Mouse (Mus musculus): ENCODE data around the gene Gm20441. TPM values are rescaled to one million over a fixed set of nuclear protein-coding genes. Genes with fewer than 3 reads are reported as not detected.

The Gm20441 gene
- not detected in 2 replicates for polyA plus RNA-seq (2015; fragmentation: Nextera tagmentation; extraction: Ambion mirVana)

- Histone ChIP-seq H3K27ac (no peak within 1 kb of the TSS), H3K4me2 (peak within 1 kb of the TSS; percentile 63), H3K4me1 (peaks cover 11% of the 10 kb centered on the region), H3K9ac (peak within 1 kb of the TSS; percentile 24), H3K27me3 (replicated peaks) (peaks cover 32% of the 10 kb centered on the region), H3K9me3 (no peaks in the 10 kb centered on the region), H3K4me3 (peak within 1 kb of the TSS; percentile 35), H3K36me3 (replicated peaks) (no peaks in the 10 kb centered on the region)
- ATAC-seq (replicated peaks): no peak; the same call in 1 of the 2 replicates
- 1% methylated on average over 28 of the region's 28 CpGs for WGBS
Observed at GRCm38 (mm10) chr10:75780769-75781578, at the start of gene Gm20441, which contains the start of gene Gstt3. Gene Gm20441 (minus strand): TSS chr10:75780954. Gene Gstt3 (minus strand): TSS chr10:75781414.

- Histone ChIP-seq H3K9ac (no peak overlapping the region), H3K4me2 (no peak overlapping the region), H3K27ac (no peak overlapping the region), H3K36me3 (replicated peaks) (no peaks in the 10 kb centered on the region), H3K4me3 (no peak overlapping the region), H3K27me3 (replicated peaks) (peaks cover 26% of the 10 kb centered on the region), H3K4me1 (peaks cover 12% of the 10 kb centered on the region), H3K9me3 (no peaks in the 10 kb centered on the region)
- no peak for ATAC-seq (replicated peaks)
- 83% methylated on average over 2 of the region's 2 CpGs for WGBS
Observed at GRCm38 (mm10) chr10:75830275-75830670, 49.5 kb upstream of the Gm20441 start.

GRCm38 (mm10) chr10:75829529-75830274, 48.9 kb upstream of the Gm20441 start:
- WGBS: 72% methylated on average over 2 of the region's 2 CpGs
- Histone ChIP-seq H3K36me3 (replicated peaks) (no peaks in the 10 kb centered on the region), H3K4me1 (peaks cover 8% of the 10 kb centered on the region), H3K9ac (no peak overlapping the region), H3K27me3 (replicated peaks) (peaks cover 22% of the 10 kb centered on the region), H3K9me3 (no peaks in the 10 kb centered on the region), H3K4me3 (no peak overlapping the region), H3K27ac (no peak overlapping the region), H3K4me2 (no peak overlapping the region)
- no peak for ATAC-seq (replicated peaks)

GRCm38 (mm10) chr10:75828500-75828931, 47.8 kb upstream of the Gm20441 start:
- Histone ChIP-seq H3K27me3 (replicated peaks) (peaks cover 10% of the 10 kb centered on the region), H3K36me3 (replicated peaks) (no peaks in the 10 kb centered on the region), H3K4me3 (no peak overlapping the region), H3K27ac (no peak overlapping the region), H3K9ac (no peak overlapping the region), H3K4me1 (no peaks in the 10 kb centered on the region), H3K9me3 (no peaks in the 10 kb centered on the region), H3K4me2 (no peak overlapping the region)
- ATAC-seq (replicated peaks): peak; percentile 33

- WGBS: 93% methylated on average over 4 of the region's 4 CpGs
- Histone ChIP-seq H3K36me3 (replicated peaks) (no peaks in the 10 kb centered on the region), H3K27ac (no peak overlapping the region), H3K9me3 (no peaks in the 10 kb centered on the region), H3K9ac (no peak overlapping the region), H3K4me3 (no peak overlapping the region), H3K4me1 (no peaks in the 10 kb centered on the region), H3K27me3 (replicated peaks) (peaks cover 5% of the 10 kb centered on the region; the same call in 1 of the 2 replicates), H3K4me2 (no peak overlapping the region)
- ATAC-seq (replicated peaks): no peak
Observed at GRCm38 (mm10) chr10:75827668-75828360, 47.1 kb upstream of the Gm20441 start.

GRCm38 (mm10) chr10:75824530-75824929, 43.8 kb upstream of the Gm20441 start:
- H3K4me3 ChIP-seq: no peak overlapping the region
- H3K27ac ChIP-seq: no peak overlapping the region
- no peaks in the 10 kb centered on the region for H3K9me3 ChIP-seq
- no peak for ATAC-seq (replicated peaks)
- H3K4me2 ChIP-seq: no peak overlapping the region
- no peaks in the 10 kb centered on the region for H3K27me3 ChIP-seq (replicated peaks)
- no peaks in the 10 kb centered on the region for H3K4me1 ChIP-seq
- H3K36me3 ChIP-seq (replicated peaks): no peaks in the 10 kb centered on the region
- H3K9ac ChIP-seq: no peak overlapping the region
- 87% methylated on average over 4 of the region's 4 CpGs for WGBS

GRCm38 (mm10) chr10:75823782-75824181, 43.0 kb upstream of the Gm20441 start:
- WGBS: 88% methylated on average over 1 of the region's 1 CpGs
- no peaks in the 10 kb centered on the region for H3K27me3 ChIP-seq (replicated peaks)
- H3K36me3 ChIP-seq (replicated peaks): no peaks in the 10 kb centered on the region
- no peak overlapping the region for H3K27ac ChIP-seq
- H3K4me3 ChIP-seq: no peak overlapping the region
- ATAC-seq (replicated peaks): no peak
- no peak overlapping the region for H3K9ac ChIP-seq
- no peak overlapping the region for H3K4me2 ChIP-seq
- no peaks in the 10 kb centered on the region for H3K4me1 ChIP-seq
- H3K9me3 ChIP-seq: no peaks in the 10 kb centered on the region

GRCm38 (mm10) chr10:75822443-75822842, 41.7 kb upstream of the Gm20441 start, which contains the start of gene Gstt4:
Gene Gstt4 (minus strand): TSS chr10:75822543.
- WGBS: 97% methylated on average over 2 of the region's 2 CpGs
- no peak for ATAC-seq (replicated peaks)

GRCm38 (mm10) chr10:75819882-75820281, 39.1 kb upstream of the Gm20441 start:
- H3K27ac ChIP-seq: no peak overlapping the region
- no peak for ATAC-seq (replicated peaks)
- H3K4me1 ChIP-seq: no peaks in the 10 kb centered on the region
- H3K27me3 ChIP-seq (replicated peaks): no peaks in the 10 kb centered on the region
- H3K4me3 ChIP-seq: no peak overlapping the region
- 90% methylated on average over 5 of the region's 5 CpGs for WGBS
- no peaks in the 10 kb centered on the region for H3K9me3 ChIP-seq
- H3K36me3 ChIP-seq (replicated peaks): no peaks in the 10 kb centered on the region
- no peak overlapping the region for H3K4me2 ChIP-seq
- no peak overlapping the region for H3K9ac ChIP-seq

More at GRCm38 (mm10) chr10:75822443-75822842, 41.7 kb upstream of the Gm20441 start, which contains the start of gene Gstt4:
- H3K4me2 ChIP-seq: no peak within 1 kb of the TSS
- no peak within 1 kb of the TSS for H3K9ac ChIP-seq
- H3K4me1 ChIP-seq: no peaks in the 10 kb centered on the region
- no peak within 1 kb of the TSS for H3K27ac ChIP-seq
- no peaks in the 10 kb centered on the region for H3K36me3 ChIP-seq (replicated peaks)
- H3K27me3 ChIP-seq (replicated peaks): no peaks in the 10 kb centered on the region
- no peaks in the 10 kb centered on the region for H3K9me3 ChIP-seq
- no peak within 1 kb of the TSS for H3K4me3 ChIP-seq

GRCm38 (mm10) chr10:75818641-75819040, 37.9 kb upstream of the Gm20441 start:
- Histone ChIP-seq H3K4me3 (no peak overlapping the region), H3K27me3 (replicated peaks) (no peaks in the 10 kb centered on the region), H3K27ac (no peak overlapping the region), H3K36me3 (replicated peaks) (no peaks in the 10 kb centered on the region), H3K4me1 (no peaks in the 10 kb centered on the region), H3K4me2 (no peak overlapping the region), H3K9ac (no peak overlapping the region), H3K9me3 (no peaks in the 10 kb centered on the region)
- WGBS: 68% methylated on average over 10 of the region's 10 CpGs
- ATAC-seq (replicated peaks): no peak

- H3K9me3 ChIP-seq: no peaks in the 10 kb centered on the region
- H3K4me1 ChIP-seq: no peaks in the 10 kb centered on the region
- no peak overlapping the region for H3K4me2 ChIP-seq
- H3K36me3 ChIP-seq (replicated peaks): no peaks in the 10 kb centered on the region
- no peak overlapping the region for H3K4me3 ChIP-seq
- 75% methylated on average over 2 of the region's 2 CpGs for WGBS
- no peak overlapping the region for H3K9ac ChIP-seq
- H3K27ac ChIP-seq: no peak overlapping the region
- ATAC-seq (replicated peaks): no peak
- no peaks in the 10 kb centered on the region for H3K27me3 ChIP-seq (replicated peaks)
Observed at GRCm38 (mm10) chr10:75804217-75804616, 23.5 kb upstream of the Gm20441 start.

- H3K27ac ChIP-seq: peak within 1 kb of the TSS; percentile 11; the same call in 1 of the 2 replicates
- WGBS: 3% methylated on average over 18 of the region's 18 CpGs
- peak within 1 kb of the TSS; percentile 54 for H3K4me2 ChIP-seq
Observed at GRCm38 (mm10) chr10:75798176-75798696, 17.5 kb upstream of the Gm20441 start, which contains the start of gene Gstt1. Gene Gstt1 (minus strand): TSS chr10:75798584.

More at GRCm38 (mm10) chr10:75798176-75798696, 17.5 kb upstream of the Gm20441 start, which contains the start of gene Gstt1:
- H3K4me1 ChIP-seq: peaks cover 17% of the 10 kb centered on the region; the same call in 1 of the 2 replicates
- peak within 1 kb of the TSS; percentile 36 for H3K9ac ChIP-seq
- no peaks in the 10 kb centered on the region for H3K27me3 ChIP-seq (replicated peaks)
- peak; percentile 33 for ATAC-seq (replicated peaks)
- no peaks in the 10 kb centered on the region for H3K9me3 ChIP-seq
- H3K4me3 ChIP-seq: peak within 1 kb of the TSS; percentile 34
- no peaks in the 10 kb centered on the region for H3K36me3 ChIP-seq (replicated peaks)
